Mouse (Mus musculus) G1E (cell line): ENCODE measurements at regions not wholly inside any gene's neighbourhood (a gene's known extent, or its start where the extent isn't known, plus 50 kb on each side); places are given as distances from the start of the nearest gene placed in this dataset.

Experiments
- ATAC-seq: 2 replicates; pipeline ENCODE4 v1.8.0; 2016; ENCODE audit warnings: mild to moderate bottlenecking; ENCODE audit not compliant: insufficient number of reproducible peaks, poor library complexity, low FRiP score, severe bottlenecking; ENCODE audit errors: extremely low read depth
- DNase-seq: peaks from one replicate; pipeline ENCODE4 v3.0.0; 2012; ENCODE audit warnings: low spot score
- H3K27me3 ChIP-seq: 2 replicates; pipeline ENCODE4 v1.6.1; 2012; ENCODE audit warnings: mild to moderate bottlenecking, low read length, inconsistent platforms; ENCODE audit not compliant: insufficient read depth
- H3K36me3 ChIP-seq: replicated peaks from 2 replicates; pipeline ENCODE3; 2012; ENCODE audit warnings: mild to moderate bottlenecking, inconsistent platforms
- H3K4me1 ChIP-seq: 2 replicates; pipeline ENCODE4 v1.6.1; 2012; ENCODE audit warnings: low read depth, low read length, inconsistent platforms, mixed read lengths; ENCODE audit not compliant: insufficient read depth
- H3K4me3 ChIP-seq: 2 replicates; pipeline ENCODE4 v1.5.1; 2012; ENCODE audit warnings: low read depth, mild to moderate bottlenecking, inconsistent platforms, low read length, moderate library complexity, mixed read lengths
- H3K9me3 ChIP-seq: replicated peaks from 2 replicates; pipeline ENCODE4 v1.6.1; 2012; ENCODE audit warnings: inconsistent platforms
- CTCF ChIP-seq: IDR thresholded peaks from 2 replicates; pipeline ENCODE4 v1.5.1; 2012; ENCODE audit warnings: low read depth, low read length, inconsistent platforms, mixed read lengths
- GATA1 ChIP-seq: IDR thresholded peaks from 2 replicates; pipeline ENCODE4 v1.6.1; 2012; ENCODE audit warnings: borderline replicate concordance, low read length, inconsistent platforms, mixed read lengths
- GATA2 ChIP-seq: IDR thresholded peaks from 2 replicates; pipeline ENCODE4 v1.6.1; 2012; ENCODE audit warnings: low read depth, low read length, inconsistent platforms, borderline replicate concordance
- POLR2AphosphoS5 ChIP-seq: IDR thresholded peaks from 2 replicates; pipeline ENCODE4 v1.6.1; 2012; ENCODE audit warnings: low read depth, low read length, inconsistent platforms; ENCODE audit not compliant: insufficient replicate concordance
- TAL1 ChIP-seq: conservative IDR thresholded peaks from 2 replicates; pipeline ENCODE4 v1.6.1; 2012; ENCODE audit warnings: low read depth, low read length, inconsistent platforms, mixed read lengths

- no peak for ATAC-seq
- no peak for DNase-seq
- H3K9me3 ChIP-seq: peaks cover 3% of the 10 kb centered on the region
- no peaks in the 10 kb centered on the region for H3K4me1 ChIP-seq
- H3K4me3 ChIP-seq: no peak overlapping the region
- no peaks in the 10 kb centered on the region for H3K27me3 ChIP-seq
- no peaks in the 10 kb centered on the region for H3K36me3 ChIP-seq
- TF ChIP-seq POLR2AphosphoS5 (no peak), GATA2 (no peak), GATA1 (no peak), CTCF (no peak), TAL1 (no peak)
Measured at GRCm38 (mm10) chr10:97334606-97335150, 144.7 kb upstream of the Dcn start.

- no peaks in the 10 kb centered on the region for H3K27me3 ChIP-seq
- no peaks in the 10 kb centered on the region for H3K36me3 ChIP-seq
- TF ChIP-seq CTCF: no peak
- no peak for TF ChIP-seq POLR2AphosphoS5
- no peak for TF ChIP-seq GATA1
- no peak for TF ChIP-seq TAL1
- no peak for TF ChIP-seq GATA2
- no peaks in the 10 kb centered on the region for H3K4me1 ChIP-seq
- H3K4me3 ChIP-seq: no peak overlapping the region
- DNase-seq (no peak), ATAC-seq (no peak)
- peaks cover 3% of the 10 kb centered on the region for H3K9me3 ChIP-seq
Measured at GRCm38 (mm10) chr10:97338033-97338692, 141.2 kb upstream of the Dcn start.

- Histone ChIP-seq H3K36me3 (no peaks in the 10 kb centered on the region), H3K27me3 (no peaks in the 10 kb centered on the region), H3K9me3 (peaks cover 4% of the 10 kb centered on the region), H3K4me3 (no peak overlapping the region), H3K4me1 (no peaks in the 10 kb centered on the region)
- no peak for ATAC-seq
- no peak for TF ChIP-seq POLR2AphosphoS5
- no peak for TF ChIP-seq GATA1
- TF ChIP-seq CTCF: no peak
- no peak for TF ChIP-seq GATA2
- TF ChIP-seq TAL1: no peak
- DNase-seq: no peak
Measured at GRCm38 (mm10) chr10:97339866-97340706, 139.3 kb upstream of the Dcn start.

GRCm38 (mm10) chr10:97345347-97345746, 134.1 kb upstream of the Dcn start:
- peaks cover 8% of the 10 kb centered on the region for H3K9me3 ChIP-seq
- H3K4me3 ChIP-seq: no peak overlapping the region
- DNase-seq (no peak), ATAC-seq (no peak; the same call in 1 of the 2 replicates)
- no peaks in the 10 kb centered on the region for H3K4me1 ChIP-seq
- no peaks in the 10 kb centered on the region for H3K27me3 ChIP-seq
- no peaks in the 10 kb centered on the region for H3K36me3 ChIP-seq
- TF ChIP-seq TAL1: no peak
- TF ChIP-seq GATA2: no peak
- no peak for TF ChIP-seq CTCF
- TF ChIP-seq POLR2AphosphoS5: no peak
- no peak for TF ChIP-seq GATA1

- ATAC-seq: no peak
- no peaks in the 10 kb centered on the region for H3K27me3 ChIP-seq
- TF ChIP-seq TAL1: no peak
- no peak for TF ChIP-seq CTCF
- TF ChIP-seq POLR2AphosphoS5: no peak
- no peak for TF ChIP-seq GATA1
- TF ChIP-seq GATA2: no peak
- no peak for DNase-seq
- no peak overlapping the region for H3K4me3 ChIP-seq
- H3K36me3 ChIP-seq: no peaks in the 10 kb centered on the region
- peaks cover 8% of the 10 kb centered on the region for H3K9me3 ChIP-seq
- no peaks in the 10 kb centered on the region for H3K4me1 ChIP-seq
Measured at GRCm38 (mm10) chr10:97346949-97347348, 132.5 kb upstream of the Dcn start.

- Histone ChIP-seq H3K9me3 (peaks cover 4% of the 10 kb centered on the region; the same call in 1 of the 2 replicates), H3K4me1 (no peaks in the 10 kb centered on the region), H3K4me3 (no peak overlapping the region), H3K27me3 (no peaks in the 10 kb centered on the region), H3K36me3 (no peaks in the 10 kb centered on the region)
- DNase-seq (no peak), ATAC-seq (no peak)
- no peak for TF ChIP-seq TAL1
Measured at GRCm38 (mm10) chr10:97368625-97369024, 110.8 kb upstream of the Dcn start.
